Mouse (Mus musculus): ENCODE measurements around the gene Slc35f1. TPM values are rescaled to one million over a fixed set of nuclear protein-coding genes. Genes with fewer than 3 reads are reported as not detected.
A peak's percentile ranks its signal among the peaks of the same experiment; 100 is the strongest.

Gene Slc35f1
- polyA plus RNA-seq, 1 experiment: 52.7 TPM

- DNase-seq (ENCODE audit: low read depth): no peak
- TF ChIP-seq POLR2A (IDR thresholded peaks at IDR 0.05; ENCODE audit: borderline replicate concordance, extremely low read depth, insufficient read depth, insufficient read length, poor library complexity, severe bottlenecking): no peak
- no peak for TF ChIP-seq CTCF (IDR thresholded peaks at IDR 0.05; ENCODE audit: borderline replicate concordance, extremely low read depth, insufficient read depth, insufficient read length)
Measured at GRCm38 (mm10) chr10:52934615-52935014, 244.3 kb downstream of the Slc35f1 start.

DNA sequence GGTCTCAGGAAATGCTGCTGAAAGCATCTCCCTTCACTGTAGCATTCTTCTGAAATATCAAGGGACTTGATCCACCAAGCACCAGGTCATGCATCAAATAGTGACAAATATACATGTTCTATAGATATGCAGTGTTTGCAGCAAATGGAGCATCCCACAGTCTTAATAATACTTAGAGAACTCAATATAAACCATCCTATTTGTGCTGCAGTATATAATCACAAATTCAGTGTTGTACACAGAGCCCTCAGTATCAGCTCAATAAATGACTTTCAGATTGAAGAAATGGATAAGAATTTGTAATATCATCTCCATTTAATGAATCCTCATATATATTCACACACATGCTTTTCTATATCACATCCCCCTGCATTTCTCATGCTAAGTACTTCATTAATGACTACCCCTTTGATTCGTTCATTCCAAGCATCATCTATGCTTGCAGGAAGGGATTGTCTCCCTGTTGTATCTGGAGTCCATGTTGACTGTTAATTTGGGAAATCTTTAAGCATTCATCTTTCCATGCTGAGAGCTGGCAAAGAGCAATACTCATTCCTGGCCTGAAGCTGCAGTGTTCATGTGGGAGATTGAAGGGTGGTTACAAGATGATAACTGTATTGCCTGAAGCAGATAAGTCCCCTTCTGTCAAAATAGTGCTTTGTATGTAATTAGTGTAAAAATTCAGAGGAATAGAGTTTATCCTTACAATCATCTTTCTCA, 249.9 kb downstream of the Slc35f1 start:
- no peak for TF ChIP-seq POLR2A (IDR thresholded peaks at IDR 0.05; ENCODE audit: borderline replicate concordance, extremely low read depth, insufficient read depth, insufficient read length, poor library complexity, severe bottlenecking)
- no peak for TF ChIP-seq CTCF (IDR thresholded peaks at IDR 0.05; ENCODE audit: borderline replicate concordance, extremely low read depth, insufficient read depth, insufficient read length)
- DNase-seq (ENCODE audit: low read depth): peak; percentile 82

DNA sequence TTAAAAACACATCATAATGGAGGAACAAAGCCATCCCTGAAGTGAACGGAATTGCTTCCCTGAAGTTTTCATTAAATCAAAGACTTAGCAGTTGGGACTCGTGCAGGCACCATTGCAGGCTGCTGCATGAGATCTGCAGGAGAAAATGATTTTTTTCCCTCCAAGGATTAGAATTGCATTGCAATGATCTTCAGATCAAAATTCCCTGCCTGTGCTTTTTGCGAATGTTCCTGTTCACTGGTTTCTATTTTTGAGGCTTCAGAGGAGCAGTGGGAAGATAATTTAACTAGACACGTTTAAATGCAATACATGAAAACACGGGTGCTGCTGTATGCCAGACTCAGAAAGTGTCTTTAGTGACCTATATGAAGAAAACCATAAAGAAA, 250.5 kb downstream of the Slc35f1 start:
- DNase-seq (ENCODE audit: low read depth): peak; percentile 77
- TF ChIP-seq POLR2A (IDR thresholded peaks at IDR 0.05; ENCODE audit: borderline replicate concordance, extremely low read depth, insufficient read depth, insufficient read length, poor library complexity, severe bottlenecking): no peak
- no peak for TF ChIP-seq CTCF (IDR thresholded peaks at IDR 0.05; ENCODE audit: borderline replicate concordance, extremely low read depth, insufficient read depth, insufficient read length)

GRCm38 (mm10) chr10:52952581-52952980, 262.2 kb downstream of the Slc35f1 start:
- TF ChIP-seq CTCF (IDR thresholded peaks at IDR 0.05; ENCODE audit: borderline replicate concordance, extremely low read depth, insufficient read depth, insufficient read length) (no peak), POLR2A (IDR thresholded peaks at IDR 0.05; ENCODE audit: borderline replicate concordance, extremely low read depth, insufficient read depth, insufficient read length, poor library complexity, severe bottlenecking) (no peak)
- DNase-seq (ENCODE audit: low read depth): no peak

GRCm38 (mm10) chr10:52956728-52957127, 266.4 kb downstream of the Slc35f1 start:
- no peak for TF ChIP-seq CTCF (IDR thresholded peaks at IDR 0.05; ENCODE audit: borderline replicate concordance, extremely low read depth, insufficient read depth, insufficient read length)
- TF ChIP-seq POLR2A (IDR thresholded peaks at IDR 0.05; ENCODE audit: borderline replicate concordance, extremely low read depth, insufficient read depth, insufficient read length, poor library complexity, severe bottlenecking): no peak
- DNase-seq (ENCODE audit: low read depth): no peak

DNA sequence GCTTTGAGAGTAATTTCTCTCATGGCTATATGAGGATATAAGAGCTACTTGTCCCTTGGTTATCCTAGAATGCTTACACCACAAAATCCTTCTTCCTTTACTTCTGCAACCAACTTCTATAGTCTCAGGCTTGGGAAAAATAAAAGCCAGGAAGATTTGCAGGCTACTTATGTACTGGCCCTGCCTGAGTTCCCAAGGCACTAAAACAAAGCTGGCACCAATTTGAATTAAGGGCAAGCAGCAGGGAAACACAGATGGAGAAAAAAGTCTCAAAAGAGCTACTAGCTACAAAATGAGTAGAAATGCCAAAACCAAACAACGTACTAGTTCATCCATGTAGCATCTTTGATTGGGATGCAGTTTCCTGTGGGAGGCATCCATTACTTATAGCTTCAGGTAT, 288.9 kb downstream of the Slc35f1 start:
- no peak for DNase-seq (ENCODE audit: low read depth)
- no peak for TF ChIP-seq POLR2A (IDR thresholded peaks at IDR 0.05; ENCODE audit: borderline replicate concordance, extremely low read depth, insufficient read depth, insufficient read length, poor library complexity, severe bottlenecking)
- TF ChIP-seq CTCF (IDR thresholded peaks at IDR 0.05; ENCODE audit: borderline replicate concordance, extremely low read depth, insufficient read depth, insufficient read length): no peak

DNA sequence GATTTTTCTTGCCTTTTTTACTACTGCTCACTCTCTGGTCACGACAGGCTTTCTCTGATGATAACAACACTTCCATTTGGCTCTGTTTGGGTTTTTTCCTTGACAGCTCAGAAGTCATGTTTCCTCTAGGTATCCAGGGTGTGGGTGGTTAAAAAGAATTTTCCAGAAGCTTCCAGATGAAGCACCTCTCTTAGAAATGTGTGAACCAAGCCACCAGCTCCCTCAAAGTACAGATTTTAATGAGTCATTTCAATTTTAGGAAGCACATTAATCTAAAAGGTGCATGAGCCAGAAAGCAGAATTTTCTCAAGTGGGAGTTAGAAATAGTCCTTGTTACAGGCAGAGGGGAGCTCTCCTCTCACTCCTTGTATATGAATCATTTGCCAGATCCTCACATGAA, 292.5 kb downstream of the Slc35f1 start:
- TF ChIP-seq POLR2A (IDR thresholded peaks at IDR 0.05; ENCODE audit: borderline replicate concordance, extremely low read depth, insufficient read depth, insufficient read length, poor library complexity, severe bottlenecking): no peak
- TF ChIP-seq CTCF (IDR thresholded peaks at IDR 0.05; ENCODE audit: borderline replicate concordance, extremely low read depth, insufficient read depth, insufficient read length): no peak
- DNase-seq (ENCODE audit: low read depth): no peak

- DNase-seq (ENCODE audit: low read depth): no peak
Measured at GRCm38 (mm10) chr10:52992246-52992645, 301.9 kb downstream of the Slc35f1 start.

GRCm38 (mm10) chr10:52996886-52997285, 306.6 kb downstream of the Slc35f1 start:
- TF ChIP-seq CTCF (IDR thresholded peaks at IDR 0.05; ENCODE audit: borderline replicate concordance, extremely low read depth, insufficient read depth, insufficient read length) (no peak), POLR2A (IDR thresholded peaks at IDR 0.05; ENCODE audit: borderline replicate concordance, extremely low read depth, insufficient read depth, insufficient read length, poor library complexity, severe bottlenecking) (no peak)
- DNase-seq (ENCODE audit: low read depth): peak; percentile 62

More at GRCm38 (mm10) chr10:52992246-52992645, 301.9 kb downstream of the Slc35f1 start:
- no peak for TF ChIP-seq POLR2A (IDR thresholded peaks at IDR 0.05; ENCODE audit: borderline replicate concordance, extremely low read depth, insufficient read depth, insufficient read length, poor library complexity, severe bottlenecking)
- no peak for TF ChIP-seq CTCF (IDR thresholded peaks at IDR 0.05; ENCODE audit: borderline replicate concordance, extremely low read depth, insufficient read depth, insufficient read length)

DNA sequence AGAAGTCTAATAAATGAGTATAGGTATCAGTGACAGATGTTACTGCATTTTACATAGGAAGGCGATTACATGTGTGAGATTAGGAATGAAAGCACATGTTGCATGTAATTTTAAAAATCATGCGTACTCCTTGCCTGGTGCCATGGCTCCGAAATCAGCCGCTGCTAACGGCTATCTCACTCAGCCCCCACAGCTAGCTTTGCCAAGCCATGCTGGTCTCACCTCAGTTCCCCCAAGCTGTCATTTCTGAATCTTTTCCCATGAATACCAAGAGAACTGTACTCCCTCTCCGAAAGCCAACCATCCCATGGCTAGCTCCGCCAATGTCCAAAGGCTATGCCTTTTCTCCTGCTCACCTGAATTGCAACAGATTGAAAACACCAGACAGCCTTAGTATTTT, 310.8 kb downstream of the Slc35f1 start:
- no peak for DNase-seq (ENCODE audit: low read depth)
- TF ChIP-seq POLR2A (IDR thresholded peaks at IDR 0.05; ENCODE audit: borderline replicate concordance, extremely low read depth, insufficient read depth, insufficient read length, poor library complexity, severe bottlenecking) (no peak), CTCF (IDR thresholded peaks at IDR 0.05; ENCODE audit: borderline replicate concordance, extremely low read depth, insufficient read depth, insufficient read length) (no peak)

- DNase-seq (ENCODE audit: low read depth): peak; percentile 84
Measured at GRCm38 (mm10) chr10:53006229-53007190, 316.2 kb downstream of the Slc35f1 start.

More at GRCm38 (mm10) chr10:53006229-53007190, 316.2 kb downstream of the Slc35f1 start:
- no peak for TF ChIP-seq POLR2A (IDR thresholded peaks at IDR 0.05; ENCODE audit: borderline replicate concordance, extremely low read depth, insufficient read depth, insufficient read length, poor library complexity, severe bottlenecking)
- no peak for TF ChIP-seq CTCF (IDR thresholded peaks at IDR 0.05; ENCODE audit: borderline replicate concordance, extremely low read depth, insufficient read depth, insufficient read length)
